Mouse (Mus musculus) adrenal gland, adult 18-20 months (tissue): ENCODE measurements at regions not wholly inside any gene's neighbourhood (a gene's known extent, or its start where the extent isn't known, plus 50 kb on each side); places are given as distances from the start of the nearest gene placed in this dataset.

Experiments used
- DNase-seq, 2 experiments: peaks; one replicate each; pipeline ENCODE4 v3.0.0; 2021 to 2022; ENCODE audit warnings: low spot score in 2 of 2

DNA sequence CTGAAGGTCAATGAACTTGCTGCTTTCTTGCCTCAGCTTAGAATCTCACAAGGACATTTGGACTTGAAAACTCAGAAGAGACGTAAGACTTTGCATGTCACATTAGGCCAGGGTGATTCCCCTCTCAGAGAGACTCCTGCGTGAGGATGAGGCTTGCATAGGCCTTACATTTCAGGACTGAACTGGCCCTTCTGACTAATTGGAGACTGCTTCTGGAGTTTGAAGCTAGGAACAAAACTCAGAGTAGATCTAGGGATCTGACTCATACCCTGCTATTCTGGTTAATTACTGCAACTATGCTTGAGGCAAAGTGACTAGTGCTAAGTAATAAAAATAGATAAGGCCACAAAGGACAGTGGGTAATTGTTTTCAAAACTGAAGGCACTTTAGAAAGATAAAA is 365.2 kb upstream of the Stxbp6 start:
- DNase-seq, result no peak

- DNase-seq, result no peak
These were observed 362.8 kb upstream of the Stxbp6 start for GRCm38 (mm10) chr12:45437271-45437670.

- no peak for DNase-seq
These were observed 324.9 kb upstream of the Stxbp6 start for GRCm38 (mm10) chr12:45399436-45399835.

DNA sequence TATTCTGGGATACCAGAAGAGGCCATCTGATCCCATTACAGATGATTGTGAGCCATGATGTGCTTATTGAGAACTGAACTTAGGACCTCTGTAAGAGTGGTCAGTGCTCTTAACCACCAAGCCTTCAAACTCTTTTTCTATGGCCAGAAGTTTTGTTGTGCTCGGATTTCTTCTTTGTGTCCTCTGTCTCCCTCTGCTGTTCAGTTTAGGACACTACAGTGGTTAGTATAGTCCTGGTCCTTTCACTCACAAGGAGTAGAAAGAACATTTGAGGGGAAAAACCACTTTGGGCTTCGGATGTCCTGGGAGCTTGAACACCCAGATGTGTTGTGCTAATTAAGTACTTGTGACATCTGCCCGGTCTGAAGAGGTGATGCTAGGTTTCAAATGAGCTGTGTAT is 310.4 kb upstream of the Stxbp6 start:
- peak in 1 of 2 experiments; percentile 3 for DNase-seq
